Mouse (Mus musculus): ENCODE data around the gene Anapc2.

Gene Anapc2

DNA sequence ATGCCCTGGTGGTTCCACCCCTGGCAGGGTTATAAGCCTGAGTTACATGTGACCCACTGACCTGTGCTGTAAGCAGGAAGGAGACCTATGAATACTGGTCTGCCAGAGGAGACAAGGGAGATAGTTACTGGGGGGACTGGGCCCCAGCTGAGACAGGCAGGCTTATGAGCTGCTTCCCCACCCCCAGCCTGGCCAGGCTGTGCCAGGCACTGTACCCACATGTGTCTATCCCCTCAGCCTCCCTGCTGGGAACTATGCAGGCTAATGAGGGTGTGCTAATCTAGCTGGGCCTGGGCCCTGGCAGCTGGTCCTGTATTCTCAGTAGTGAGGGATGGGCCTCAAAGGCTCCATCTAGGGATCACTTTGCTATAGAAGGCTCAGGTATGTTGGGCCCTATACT, 5.0 kb upstream of the Anapc2 start:
- no peak for DNase-seq (ENCODE audit: low read depth, low spot score)

DNA sequence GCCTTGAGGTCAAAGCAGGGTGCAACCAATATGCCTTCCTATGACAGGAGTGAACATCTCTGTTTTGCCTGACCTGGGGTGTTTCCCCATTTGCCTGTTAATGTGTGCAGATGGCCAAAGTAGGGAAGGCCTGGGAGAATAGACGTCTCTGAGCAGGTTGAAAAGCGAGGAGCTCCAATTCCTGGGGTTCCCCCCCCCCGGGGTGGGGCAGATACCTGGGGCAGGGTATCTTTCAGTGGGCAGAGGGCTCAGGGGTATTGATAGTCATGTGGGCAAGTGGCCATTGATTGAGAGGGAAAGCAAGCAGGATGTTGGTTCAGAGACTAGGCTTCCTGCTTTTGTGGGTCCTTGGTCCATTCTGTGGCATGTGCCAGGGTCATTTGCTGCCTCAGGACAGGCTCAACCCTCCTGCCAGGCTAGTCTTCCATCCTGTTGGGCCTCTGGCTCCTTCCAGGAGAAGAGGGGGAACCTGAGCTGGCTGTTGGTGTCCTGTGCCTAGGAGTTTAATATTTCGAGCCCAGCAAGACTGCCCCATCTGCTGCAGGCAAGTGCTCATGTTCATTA, 4.5 kb upstream of the Anapc2 start:
- DNase-seq (ENCODE audit: low read depth, low spot score), result no peak

DNA sequence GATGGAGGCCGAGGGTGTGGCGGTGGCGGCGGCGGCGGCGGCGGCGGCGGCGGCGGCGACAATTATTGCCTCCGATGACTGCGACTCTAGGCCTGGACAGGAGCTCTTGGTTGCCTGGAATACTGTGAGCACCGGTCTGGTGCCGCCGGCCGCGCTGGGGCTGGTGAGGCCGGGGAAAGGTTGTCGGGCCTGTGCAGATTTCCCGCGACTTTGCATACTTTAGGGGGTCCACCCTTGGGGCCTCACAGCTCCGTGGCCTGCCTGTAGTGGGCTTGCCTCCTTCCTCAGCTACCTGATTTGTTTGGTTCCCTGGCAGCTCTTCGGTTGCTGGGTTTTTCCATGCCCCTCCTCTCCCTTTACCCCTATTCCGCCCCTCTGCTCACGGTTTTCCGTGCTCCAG, 237 bp downstream of the Anapc2 start:
- no peak for DNase-seq (ENCODE audit: low read depth, low spot score)

DNA sequence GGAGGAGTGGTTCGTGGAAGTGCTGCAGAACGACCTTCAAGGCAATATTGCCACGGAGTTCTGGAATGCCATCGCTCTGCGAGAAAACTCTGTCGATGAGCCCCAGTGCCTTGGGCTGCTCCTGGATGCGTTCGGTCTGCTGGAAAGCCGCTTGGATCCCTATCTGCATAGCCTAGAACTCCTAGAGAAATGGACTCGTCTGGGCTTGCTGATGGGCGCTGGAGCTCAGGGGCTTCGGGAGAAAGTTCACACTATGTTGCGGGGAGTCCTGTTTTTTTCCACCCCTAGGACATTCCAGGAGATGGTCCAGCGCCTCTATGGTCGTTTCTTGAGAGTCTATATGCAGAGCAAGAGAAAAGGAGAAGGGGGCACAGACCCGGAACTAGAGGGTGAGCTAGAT, 732 bp downstream of the Anapc2 start:
- no peak for DNase-seq (ENCODE audit: low read depth, low spot score)

DNA sequence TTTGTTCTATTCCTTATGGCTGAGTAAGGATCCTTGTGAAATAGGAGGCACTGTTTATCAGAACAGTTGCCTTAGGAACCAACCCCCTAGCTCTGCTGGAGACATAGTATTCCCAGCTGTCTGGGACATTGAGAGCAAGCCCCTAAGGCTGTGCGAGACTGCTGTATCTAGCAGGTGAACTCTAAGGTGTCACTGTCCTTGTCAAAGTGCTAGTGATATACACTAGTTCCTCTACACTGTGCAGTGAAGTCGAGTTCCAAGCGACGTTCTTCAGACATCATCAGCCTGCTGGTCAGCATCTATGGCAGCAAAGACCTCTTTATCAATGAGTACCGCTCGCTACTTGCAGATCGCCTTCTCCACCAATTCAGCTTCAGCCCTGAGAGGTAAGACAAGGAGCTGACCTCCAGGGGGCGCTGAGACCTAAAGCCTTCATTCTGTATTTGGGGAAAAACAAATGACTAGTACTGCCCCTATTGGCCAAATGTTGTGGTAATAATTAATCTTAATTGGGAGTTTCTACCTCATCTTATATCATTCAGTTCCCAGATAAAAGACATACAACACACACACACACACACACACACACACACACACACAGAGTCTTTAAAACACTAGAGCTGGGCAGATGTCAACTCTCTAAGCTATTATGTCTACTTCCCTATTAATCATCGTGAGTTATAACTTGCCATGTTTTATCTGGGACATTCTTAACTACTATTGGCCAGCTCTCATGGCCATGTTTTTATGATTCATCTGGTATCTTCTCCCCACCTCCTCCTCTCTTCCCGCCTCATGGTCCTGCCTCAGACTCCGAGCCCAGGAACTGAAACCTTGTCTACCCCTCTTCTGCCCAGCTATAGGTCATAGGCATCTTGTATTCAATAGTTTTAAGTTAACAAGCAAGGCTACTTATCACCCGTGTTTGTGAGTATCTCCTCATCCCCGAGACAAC, 6.9 kb downstream of the Anapc2 start:
- DNase-seq (ENCODE audit: low read depth, low spot score), result peak; percentile 93

DNA sequence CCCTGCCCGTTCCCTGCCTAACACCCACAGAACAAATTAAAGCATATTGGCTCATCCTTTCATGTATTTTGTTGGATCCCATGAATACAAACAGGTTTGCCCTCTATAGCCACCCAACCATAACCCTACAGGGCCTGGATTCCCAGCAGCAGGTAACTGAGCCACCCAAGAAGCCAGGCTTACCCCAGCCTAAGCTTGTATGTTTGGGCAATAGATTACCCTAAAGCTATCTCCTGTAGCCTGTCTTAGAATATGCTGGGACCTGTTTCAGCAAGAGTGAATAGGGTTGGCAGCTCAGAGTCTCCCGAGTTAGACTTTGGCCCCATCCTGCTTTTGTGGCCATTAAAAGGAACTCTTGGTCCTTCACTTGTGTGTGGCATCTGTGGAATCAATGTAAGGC, 13.3 kb downstream of the Anapc2 start:
- no peak for DNase-seq (ENCODE audit: low read depth, low spot score)

DNA sequence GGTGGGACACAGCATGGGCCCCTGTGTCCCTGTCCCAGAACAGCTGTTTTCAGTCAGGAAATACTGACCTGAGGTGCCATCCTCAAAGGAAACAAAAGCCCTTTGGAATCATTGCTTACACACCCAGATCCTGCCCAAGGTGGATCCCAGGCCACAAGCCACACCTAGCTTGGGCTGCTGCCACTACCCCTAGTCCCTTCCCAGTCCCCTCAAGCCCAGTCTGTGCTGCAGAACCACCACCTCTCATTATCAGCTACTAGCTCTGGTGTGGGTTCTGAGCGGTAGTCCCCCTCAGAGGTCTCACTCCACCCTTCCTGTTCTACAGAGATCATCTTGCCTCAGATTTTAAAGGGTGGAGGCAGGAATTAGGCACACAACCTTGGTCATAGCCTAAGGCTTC, 14.0 kb downstream of the Anapc2 start:
- no peak for DNase-seq (ENCODE audit: low read depth, low spot score)

DNA sequence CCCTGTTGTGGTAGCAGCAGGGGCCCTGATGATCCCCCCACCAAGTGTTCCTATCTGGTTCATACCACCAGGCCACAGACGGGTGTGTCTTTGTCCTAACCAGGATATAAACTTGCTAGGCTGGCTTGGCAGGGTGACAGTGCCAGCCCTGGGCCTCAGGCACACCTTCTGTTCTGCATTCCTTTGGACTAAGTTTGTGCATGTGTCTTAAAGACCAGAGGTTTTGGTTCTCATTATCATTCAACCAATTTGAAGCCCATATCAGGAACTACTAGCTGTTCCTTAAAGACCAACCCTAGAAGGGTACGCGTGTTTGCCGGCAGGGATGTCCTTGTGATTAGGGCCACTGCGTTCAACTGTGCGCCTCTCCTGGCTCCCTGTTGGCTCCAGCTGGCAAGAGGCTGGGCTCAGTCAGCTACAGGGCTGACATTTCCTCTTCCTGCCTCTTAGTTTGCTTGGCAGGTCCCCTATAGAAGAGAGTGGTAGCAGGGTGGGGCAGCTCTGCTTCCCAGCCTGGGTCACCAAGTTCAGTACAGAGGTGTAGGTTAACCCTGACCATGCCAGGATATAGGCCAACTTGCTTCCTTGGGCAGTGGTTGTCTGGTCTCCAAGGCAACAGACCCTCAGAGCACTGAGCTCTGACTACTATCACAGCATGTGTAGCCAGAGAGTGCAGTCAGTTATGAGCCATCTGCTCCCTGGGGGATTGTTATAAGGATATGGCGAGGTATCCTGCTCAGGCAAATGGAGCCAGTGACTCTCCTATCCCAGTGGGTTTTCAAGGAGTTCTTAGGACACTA, 14.8 kb downstream of the Anapc2 start:
- DNase-seq (ENCODE audit: low read depth, low spot score), result no peak

DNA sequence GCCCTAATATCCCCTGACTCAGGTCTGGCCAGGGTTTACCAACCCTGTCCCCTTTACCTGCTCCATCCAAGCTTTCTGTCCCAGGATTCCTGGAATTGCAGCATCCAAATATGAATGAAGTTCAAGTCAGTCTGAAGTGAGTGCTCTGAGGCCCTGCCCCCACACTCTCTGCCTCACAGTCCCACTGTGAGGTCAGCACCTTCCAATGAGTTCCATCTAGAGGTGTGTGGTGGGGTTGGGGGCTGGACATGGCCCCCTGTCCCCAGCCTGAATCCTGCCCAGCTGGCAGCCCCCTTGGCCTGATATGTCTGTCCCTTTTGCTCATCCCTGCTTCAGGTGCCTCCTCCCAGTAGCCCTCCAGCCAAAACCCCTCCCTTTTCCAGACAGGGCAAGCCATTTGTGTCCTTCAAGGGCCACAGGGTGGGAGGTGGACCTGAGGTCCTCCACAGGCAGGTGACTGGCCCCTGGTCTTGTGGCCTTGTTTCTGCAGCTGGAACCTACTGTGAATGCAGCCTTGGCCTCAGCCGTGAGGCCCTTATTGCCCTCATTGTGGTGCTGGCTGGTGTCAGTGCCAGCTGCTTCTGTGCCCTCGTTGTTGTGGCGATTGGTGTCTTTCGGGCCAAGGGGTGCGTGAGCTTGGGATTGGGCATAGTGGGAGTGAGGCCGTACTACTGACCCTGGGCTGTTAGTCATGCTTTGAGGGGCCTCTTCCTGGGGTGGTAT, 15.8 kb downstream of the Anapc2 start, which contains the start of gene Tmem210:
TSS of gene Tmem210 (plus strand) at position 219 of the 723 bp plus-strand sequence.
- DNase-seq (ENCODE audit: low read depth, low spot score), result no peak

DNA sequence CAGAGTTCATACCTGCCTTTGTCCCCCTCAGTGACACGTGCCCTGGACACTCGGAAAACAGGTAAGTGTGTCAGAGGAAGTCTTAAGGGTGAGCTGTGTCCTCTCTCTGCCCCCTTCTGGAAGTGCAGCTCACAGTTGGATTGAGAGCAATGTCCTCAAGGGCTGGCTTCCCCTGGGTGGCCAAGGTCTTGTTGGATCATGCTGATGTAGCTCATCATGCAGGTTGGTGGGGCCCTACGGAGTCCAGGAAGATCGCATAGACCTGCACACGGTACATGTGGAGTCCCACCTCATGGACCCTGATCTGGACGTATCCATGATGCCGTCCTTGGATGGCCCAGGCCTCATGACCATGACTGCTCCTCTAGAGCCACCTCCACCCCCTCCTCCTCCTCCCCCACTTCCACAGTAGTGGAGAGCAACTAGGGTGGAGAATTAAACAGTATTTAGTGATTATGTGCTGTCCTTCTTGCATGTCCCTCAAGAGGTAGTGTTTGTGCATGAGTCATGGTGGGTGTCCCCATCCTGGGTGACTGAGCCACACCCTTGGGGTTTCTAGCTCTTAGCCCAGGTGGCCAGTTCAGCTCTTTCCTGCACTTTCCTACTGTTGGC, 16.6 kb downstream of the Anapc2 start:
- DNase-seq (ENCODE audit: low read depth, low spot score), result no peak

DNA sequence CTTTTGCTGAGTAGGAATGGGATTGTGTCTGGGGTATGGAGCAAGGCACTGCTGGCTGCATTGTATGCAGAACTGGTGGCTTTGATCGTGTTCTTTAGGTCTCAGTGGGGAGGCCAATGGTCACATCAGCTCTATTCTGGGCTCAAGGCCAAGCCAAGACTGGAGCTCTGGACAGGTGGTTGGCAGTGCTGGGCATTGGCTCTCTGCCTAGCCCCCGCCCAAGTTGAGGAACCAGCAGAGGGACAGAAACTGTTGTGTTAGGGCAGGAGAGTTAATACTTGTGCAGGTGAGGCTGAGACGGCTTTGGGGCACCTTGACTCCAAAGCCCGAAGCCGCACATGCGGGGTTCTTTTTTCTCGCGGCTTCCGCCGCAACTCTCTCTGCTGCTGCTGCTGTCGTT, 17.4 kb downstream of the Anapc2 start, which contains the start of gene Lrrc26:
TSS of gene Lrrc26 (plus strand) at position 265 of the 400 bp plus-strand sequence.
- no peak for DNase-seq (ENCODE audit: low read depth, low spot score)

DNA sequence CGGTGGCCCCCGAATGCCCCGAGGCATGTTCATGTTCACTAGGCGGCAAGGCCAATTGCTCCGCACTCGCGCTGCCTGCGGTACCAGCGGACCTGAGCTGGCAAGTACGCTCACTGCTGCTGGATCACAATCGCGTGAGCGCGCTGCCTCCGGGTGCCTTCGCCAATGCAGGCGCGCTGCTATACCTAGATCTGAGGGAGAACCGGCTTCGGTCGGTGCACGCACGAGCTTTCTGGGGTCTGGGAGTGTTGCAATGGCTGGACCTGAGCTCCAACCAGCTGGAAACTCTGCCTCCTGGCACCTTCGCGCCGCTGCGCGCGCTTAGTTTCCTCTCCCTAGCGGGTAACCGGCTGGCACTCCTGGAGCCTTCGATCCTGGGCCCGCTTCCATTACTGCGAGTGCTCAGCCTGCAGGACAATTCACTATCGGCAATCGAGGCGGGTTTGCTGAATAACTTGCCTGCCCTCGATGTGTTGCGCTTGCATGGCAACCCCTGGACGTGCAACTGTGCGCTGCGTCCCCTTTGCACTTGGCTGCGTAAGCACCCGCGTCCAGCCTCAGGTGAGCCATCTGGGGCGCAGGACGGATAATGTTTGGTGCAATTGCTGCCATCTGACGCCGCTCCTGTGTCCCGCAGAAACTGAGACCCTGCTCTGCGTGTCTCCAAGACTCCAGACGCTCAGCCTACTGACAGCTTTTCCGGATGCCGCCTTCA, 18.0 kb downstream of the Anapc2 start:
- DNase-seq (ENCODE audit: low read depth, low spot score), result peak; percentile 53

DNA sequence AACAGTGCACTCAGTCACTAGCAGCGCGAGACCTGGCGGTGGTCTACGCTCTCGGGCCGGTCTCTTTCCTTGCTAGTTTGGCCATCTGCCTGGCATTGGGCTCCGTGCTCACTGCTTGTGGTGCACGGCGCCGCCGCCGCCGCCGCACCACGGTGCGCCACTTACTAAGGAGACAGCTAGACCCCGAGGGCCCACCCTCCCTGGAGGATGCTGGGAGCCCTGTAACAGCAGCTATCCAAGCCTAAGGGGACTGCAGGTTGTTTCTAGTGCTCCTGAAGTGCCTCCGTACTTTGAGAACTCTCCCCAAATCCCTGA, 18.5 kb downstream of the Anapc2 start:
- DNase-seq (ENCODE audit: low read depth, low spot score), result peak; percentile 60

DNA sequence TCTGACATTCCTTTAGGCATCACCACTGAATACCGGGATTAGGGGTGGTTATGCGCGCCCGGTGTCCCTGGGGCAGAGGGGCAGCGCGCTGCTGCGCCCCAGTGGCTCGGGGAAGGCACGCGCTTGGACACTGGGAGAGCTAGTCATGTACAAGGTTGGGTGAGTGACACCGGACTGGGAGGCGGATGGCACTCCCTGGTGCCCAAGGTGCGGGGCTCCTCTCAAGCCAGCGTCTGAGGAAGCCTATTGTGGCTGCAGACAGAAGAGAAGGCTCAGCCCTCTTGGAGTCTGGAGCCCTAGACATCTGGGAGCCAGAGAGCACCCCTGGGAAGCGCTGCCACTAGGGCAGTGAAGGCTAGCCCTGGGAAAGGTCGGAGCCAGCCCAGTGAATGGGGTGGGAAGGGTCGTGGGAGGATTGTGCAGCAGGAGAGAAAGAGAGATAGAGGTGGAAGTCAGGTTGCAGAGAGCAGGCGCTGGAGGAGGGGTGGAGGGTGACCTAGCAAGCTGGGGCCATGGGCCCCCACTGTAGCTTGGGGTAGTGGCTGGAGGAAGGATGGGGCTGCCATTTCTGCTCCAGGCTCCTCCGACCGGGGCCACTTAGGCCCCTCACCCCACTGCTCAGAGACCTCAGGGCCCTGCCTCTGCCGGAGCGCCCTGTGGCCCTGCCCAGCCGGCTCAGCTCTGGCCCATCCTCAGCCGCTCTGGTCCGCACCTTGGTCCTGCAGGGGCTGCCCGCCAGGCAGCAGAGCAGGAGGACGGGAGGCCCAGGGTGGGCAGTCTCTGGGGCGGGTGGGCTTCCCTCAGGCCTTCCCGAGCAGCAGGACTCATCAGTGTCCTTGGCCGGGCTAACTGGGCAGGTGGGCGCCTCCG, 19.1 kb downstream of the Anapc2 start:
- no peak for DNase-seq (ENCODE audit: low read depth, low spot score)

DNA sequence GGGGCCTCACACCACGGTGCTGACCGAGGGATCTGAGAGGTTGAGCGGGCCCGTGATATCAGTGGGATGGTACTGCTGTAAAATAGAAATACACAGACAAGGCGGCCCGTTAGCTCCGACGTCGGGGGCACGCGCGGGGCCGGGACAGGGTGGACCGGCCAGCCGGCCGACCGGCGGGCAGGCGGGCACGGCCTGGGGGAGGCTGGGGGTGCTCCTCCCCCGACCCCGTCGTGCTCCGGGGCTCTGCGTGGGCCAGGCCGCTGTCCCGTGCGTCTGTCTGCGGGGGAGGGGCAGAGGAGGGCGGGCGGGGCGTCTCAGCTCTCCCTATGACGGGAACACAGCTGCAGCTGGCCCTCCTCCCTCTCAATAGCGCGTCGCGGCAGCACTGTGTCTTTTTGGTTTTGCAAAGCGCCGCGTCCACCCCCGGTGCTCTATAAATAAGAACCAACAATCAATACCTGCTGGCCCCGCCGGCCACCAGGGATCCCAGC, 19.8 kb downstream of the Anapc2 start:
- no peak for DNase-seq (ENCODE audit: low read depth, low spot score)

DNA sequence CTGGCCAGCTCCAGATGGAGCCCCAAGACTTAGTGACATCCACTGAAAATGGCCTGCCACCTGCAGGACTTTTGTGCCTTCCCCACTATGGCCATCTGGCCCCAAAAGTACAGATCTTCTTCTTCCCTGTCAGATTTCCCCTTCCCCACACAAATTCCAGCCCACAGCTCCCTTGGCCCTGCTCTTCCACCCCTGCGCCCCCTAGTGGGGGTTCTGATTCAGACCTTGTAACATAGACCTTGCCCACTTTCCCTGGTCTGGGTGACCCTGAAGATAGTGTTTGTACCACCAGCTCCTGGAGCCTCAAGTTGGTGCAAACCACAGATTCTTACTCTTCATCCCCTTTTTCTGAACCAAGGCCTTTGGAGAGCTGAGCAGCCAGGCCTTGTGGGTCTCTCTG, 20.6 kb downstream of the Anapc2 start:
- DNase-seq (ENCODE audit: low read depth, low spot score), result peak; percentile 87

DNA sequence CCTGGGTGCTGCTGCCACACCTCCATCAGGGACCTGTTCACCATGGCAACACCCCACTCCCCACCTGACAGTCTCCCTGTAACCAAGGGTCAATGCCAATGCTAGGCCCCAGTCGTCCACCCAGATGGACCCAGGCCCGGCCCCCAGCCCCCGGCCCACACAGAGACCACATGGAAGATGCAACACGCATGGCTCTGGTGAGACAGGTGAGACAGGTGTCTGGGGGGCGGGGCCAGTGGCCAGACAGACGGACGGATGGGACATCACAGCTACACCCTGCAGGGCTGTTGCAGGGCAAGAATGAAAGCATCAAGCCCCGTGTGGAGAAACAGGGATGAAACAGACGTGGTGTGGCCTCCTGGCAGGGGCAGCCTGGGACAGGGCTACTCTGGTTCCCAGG, 21.4 kb downstream of the Anapc2 start:
- DNase-seq (ENCODE audit: low read depth, low spot score), result no peak

DNA sequence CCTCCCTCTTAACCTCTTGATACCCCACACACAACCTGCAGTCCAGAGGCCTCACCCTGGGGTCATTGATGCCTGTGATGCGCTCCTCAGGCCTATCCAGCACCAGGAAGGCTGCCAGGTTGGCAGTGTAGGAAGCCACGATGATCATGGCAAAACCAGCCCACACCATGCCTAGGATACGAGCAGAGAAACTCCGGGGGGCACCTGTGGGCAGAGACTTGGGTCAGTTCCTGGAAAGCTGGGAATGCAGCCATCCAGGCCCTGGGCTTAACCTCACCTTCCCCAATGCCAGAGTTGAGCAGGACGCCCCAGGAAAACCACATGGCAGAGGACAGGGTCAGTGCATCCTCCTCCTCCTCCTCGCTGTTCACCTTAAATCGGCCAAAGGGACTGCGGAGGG, 24.8 kb downstream of the Anapc2 start:
- DNase-seq (ENCODE audit: low read depth, low spot score), result no peak

DNA sequence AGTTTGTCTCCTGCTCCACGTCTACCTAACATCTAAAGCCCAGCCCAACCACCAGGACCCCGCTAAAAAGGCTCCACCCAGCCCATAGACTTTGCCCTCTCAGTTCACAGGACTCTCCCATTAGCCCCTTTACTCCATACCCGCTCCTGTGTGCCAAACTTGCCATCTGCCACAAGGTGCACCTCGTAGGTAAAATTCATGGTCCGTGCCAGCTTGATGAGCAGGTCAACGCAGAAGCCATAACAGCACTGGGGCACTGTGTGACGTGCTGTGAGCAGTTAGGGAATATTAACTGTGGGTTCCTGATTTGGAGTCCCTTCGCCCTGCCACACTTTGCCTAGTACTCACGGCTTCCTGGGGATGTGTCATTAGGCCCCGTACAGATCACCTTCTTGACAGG, 25.8 kb downstream of the Anapc2 start:
- no peak for DNase-seq (ENCODE audit: low read depth, low spot score)

DNA sequence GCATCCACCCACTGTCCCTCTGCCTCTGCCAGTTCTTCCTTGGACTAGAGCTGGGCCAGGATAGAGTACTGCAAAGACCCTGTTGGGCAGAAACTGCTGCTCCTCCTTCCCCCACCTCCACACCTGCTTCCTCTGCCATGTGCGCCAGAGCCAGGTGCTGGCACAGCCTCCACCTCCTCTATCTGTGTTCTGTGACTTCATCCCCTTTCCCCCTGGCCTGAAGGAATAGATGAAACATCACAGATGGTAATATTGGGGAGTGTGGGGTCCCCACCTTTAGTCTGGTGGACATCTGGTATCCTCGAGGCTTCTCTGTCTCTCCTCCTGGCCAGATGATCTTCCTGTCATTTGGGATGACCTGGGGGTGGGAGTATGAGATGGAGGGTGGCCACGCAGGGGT, 31.2 kb downstream of the Anapc2 start:
- DNase-seq (ENCODE audit: low read depth, low spot score), result no peak
